Mouse (Mus musculus) E14TG2a.4 (cell line): ENCODE measurements around the gene Iqschfp.

Experiments used
- H3K27me3 ChIP-seq: 2 replicates; pipeline ENCODE4 v1.6.1; 2014; ENCODE audit warnings: low read length, control low read depth; ENCODE audit not compliant: insufficient read depth
- H3K36me3 ChIP-seq: 2 replicates; pipeline ENCODE4 v1.6.1; 2014; ENCODE audit warnings: low read length, control low read depth; ENCODE audit not compliant: insufficient read depth
- H3K4me1 ChIP-seq: replicated peaks from 2 replicates; pipeline ENCODE4 v1.6.1; 2014; ENCODE audit warnings: low read depth, low read length, control low read depth
- H3K4me3 ChIP-seq: replicated peaks from 2 replicates; pipeline ENCODE4 v1.5.1; 2014; ENCODE audit warnings: mild to moderate bottlenecking, low read length
- H3K9me3 ChIP-seq: 2 replicates; pipeline ENCODE4 v1.6.1; 2014; ENCODE audit warnings: low read length, control low read depth
- CTCF ChIP-seq: conservative IDR thresholded peaks from 2 replicates; pipeline ENCODE4 v1.5.1; 2014; ENCODE audit warnings: low read length
- NANOG ChIP-seq: IDR thresholded peaks from 2 replicates; pipeline ENCODE4 v1.6.1; 2014; ENCODE audit warnings: borderline replicate concordance, low read length, mixed read lengths
- POU5F1 ChIP-seq: IDR thresholded peaks from 2 replicates; pipeline ENCODE4 v1.6.1; 2014; ENCODE audit warnings: low read length, borderline replicate concordance

Iqschfp gene

DNA sequence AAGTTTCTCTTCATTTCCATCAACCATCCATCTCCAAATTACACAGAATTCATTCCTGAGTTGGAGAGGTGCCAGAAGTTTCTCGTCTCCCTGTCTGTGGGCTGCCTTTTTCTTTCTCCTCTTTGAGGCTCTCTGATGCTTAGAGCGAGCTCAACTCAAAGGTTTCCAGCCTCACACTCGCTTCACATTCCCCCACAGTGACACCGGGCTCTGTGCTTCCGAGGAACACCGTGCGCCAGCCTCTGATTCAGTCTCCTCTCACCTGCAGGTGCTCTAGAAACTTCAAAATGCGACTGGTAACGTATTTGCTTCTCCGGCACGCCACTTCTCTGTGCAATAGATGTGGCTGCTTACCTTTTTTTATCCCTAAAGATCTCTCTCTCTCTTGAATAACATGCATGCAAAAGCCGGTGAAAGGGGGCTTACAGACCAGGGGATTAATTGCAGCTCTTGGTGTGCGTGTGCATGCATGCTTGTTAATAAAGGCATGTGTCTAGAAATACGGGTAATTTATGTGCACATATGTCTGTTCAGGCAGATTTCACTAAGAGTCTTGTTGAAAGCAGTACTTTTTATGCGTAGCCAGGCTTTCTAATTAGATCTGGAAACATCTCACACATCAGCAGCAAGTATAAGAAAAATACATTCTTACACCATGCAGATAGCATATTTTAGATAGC is at the start of gene Iqschfp, which contains the start of gene Iqcj:
Gene Iqschfp (plus strand): TSS at position 207 of the 680 bp plus-strand sequence.
Gene Iqcj (plus strand): TSS at position 195 of the 680 bp plus-strand sequence.
- TF ChIP-seq NANOG (no peak), POU5F1 (no peak), CTCF (no peak)
- H3K4me3 ChIP-seq: no peak within 1 kb of the TSS
- no peaks in the 10 kb centered on the region for H3K36me3 ChIP-seq
- H3K4me1 ChIP-seq: no peaks in the 10 kb centered on the region
- no peaks in the 10 kb centered on the region for H3K27me3 ChIP-seq
- no peaks in the 10 kb centered on the region for H3K9me3 ChIP-seq

DNA sequence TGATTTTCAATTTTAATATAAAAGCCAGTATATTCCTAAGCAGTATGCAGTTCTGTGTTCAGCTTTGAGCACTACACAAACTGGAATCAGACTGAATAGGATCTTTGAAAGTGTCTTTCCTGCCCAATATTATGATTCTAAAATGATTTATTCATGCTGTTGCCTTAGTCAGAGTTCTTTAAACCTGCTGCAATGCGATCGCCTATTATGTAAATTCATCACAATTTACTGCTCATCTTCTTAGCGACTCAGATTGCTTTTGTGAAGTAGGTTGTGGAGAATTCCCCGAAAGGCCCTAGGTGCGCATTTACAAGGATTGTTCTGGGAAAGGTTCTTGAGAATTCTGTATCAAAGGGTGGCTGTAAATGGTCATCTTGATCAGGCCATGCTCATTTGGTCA is 39.6 kb upstream of the Iqschfp start:
- no peaks in the 10 kb centered on the region for H3K27me3 ChIP-seq
- H3K4me3 ChIP-seq: no peak overlapping the region
- no peaks in the 10 kb centered on the region for H3K9me3 ChIP-seq
- no peaks in the 10 kb centered on the region for H3K36me3 ChIP-seq
- TF ChIP-seq CTCF (no peak), POU5F1 (no peak)
- no peaks in the 10 kb centered on the region for H3K4me1 ChIP-seq

DNA sequence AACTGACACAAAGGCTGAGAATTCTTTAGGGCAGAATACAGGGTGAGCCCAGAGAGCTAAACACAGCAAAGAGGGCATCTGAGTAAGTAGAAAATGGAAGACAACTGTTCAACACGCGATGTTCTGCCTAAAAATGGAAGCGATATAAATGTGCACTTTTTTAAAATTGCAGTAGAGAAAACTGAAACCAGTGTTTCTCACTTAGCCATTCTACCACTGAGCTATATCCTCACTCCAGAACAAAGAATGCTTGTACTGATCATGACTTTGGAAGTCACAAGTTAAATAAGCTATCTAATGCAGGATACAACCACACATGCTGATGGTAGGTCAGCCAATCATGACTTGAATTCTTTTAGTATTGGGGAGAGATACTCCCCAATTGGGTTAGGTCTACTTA is 30.5 kb upstream of the Iqschfp start:
- Histone ChIP-seq H3K36me3 (no peaks in the 10 kb centered on the region), H3K27me3 (no peaks in the 10 kb centered on the region), H3K9me3 (no peaks in the 10 kb centered on the region), H3K4me3 (no peak overlapping the region), H3K4me1 (no peaks in the 10 kb centered on the region)
- TF ChIP-seq POU5F1 (no peak), NANOG (no peak), CTCF (no peak)

DNA sequence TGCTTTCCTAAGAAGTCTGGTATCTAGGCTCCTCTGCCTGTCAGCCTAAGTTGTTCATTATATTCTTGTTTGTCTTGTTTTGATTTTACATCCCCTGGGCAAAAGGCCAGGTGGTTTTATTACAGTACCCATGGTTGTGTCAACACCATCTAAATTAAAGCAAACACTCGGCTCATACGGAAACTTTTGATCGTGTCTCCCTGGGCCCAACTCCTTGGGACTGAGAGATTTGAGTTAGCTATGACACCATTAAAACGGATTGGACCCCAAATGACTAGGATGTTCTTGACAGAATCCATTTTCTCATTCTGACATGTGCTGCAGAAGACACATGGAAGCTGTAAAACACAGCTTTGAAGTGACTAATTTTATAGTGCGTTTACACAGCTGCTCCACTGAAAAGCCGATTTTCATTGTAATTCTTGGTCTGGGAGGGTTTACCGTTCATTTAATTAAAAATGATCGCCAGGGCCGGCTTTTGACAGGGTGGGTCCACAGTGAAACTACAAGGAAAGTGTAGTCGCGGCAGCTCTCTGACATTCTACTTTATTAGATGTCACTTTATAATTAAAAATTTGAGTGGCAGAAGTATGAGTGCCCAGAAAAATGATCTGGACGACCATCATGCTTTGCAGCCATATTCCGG is 24.5 kb upstream of the Iqschfp start:
- TF ChIP-seq POU5F1 (no peak), NANOG (no peak), CTCF (no peak)
- H3K36me3 ChIP-seq: no peaks in the 10 kb centered on the region

DNA sequence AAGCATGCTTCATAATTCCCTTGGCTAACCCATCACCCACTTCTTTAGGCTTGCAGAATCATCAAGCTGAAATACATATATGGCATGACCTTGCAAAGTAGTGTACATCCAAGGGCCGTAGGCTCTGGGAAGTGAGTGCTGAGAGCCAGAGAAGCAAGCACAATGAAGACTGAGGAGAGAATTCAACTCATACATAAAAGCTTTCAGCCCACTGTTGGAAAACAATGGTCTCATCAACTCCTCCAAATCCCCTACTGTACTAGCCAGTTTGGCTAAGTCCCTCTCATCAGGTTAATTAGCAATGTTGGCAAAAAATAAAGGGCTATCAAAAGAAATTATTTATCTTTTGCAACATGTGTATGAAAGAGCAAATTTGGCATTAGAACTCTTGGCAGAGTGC is 22.6 kb upstream of the Iqschfp start:
- Histone ChIP-seq H3K4me3 (no peak overlapping the region), H3K36me3 (no peaks in the 10 kb centered on the region), H3K9me3 (no peaks in the 10 kb centered on the region), H3K27me3 (no peaks in the 10 kb centered on the region), H3K4me1 (no peaks in the 10 kb centered on the region)
- TF ChIP-seq CTCF (no peak), POU5F1 (no peak), NANOG (no peak)

More for the DNA sequence above, 24.5 kb upstream of the Iqschfp start:
- Histone ChIP-seq H3K9me3 (no peaks in the 10 kb centered on the region), H3K4me3 (no peak overlapping the region), H3K4me1 (no peaks in the 10 kb centered on the region), H3K27me3 (no peaks in the 10 kb centered on the region)

DNA sequence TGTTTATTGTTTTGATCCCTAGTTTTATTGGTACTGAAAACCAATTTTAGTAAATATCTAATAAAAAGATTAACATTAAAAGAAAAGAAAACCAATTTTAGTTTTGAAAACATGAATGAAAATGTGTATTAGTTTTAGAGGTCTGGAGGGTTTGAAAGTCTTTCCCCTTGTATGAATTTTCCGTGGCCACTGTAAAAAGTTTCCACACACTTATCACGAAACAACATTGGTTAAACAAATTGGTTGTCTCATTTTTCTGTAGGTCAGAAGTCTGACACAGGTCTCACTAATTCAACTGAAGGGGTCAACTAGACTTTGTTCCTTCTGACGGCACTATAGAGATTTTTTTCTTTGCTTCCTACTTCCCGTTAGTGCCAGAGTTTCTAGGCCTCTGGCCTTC is 14.8 kb upstream of the Iqschfp start:
- Histone ChIP-seq H3K4me3 (no peak overlapping the region), H3K9me3 (no peaks in the 10 kb centered on the region), H3K4me1 (no peaks in the 10 kb centered on the region), H3K27me3 (no peaks in the 10 kb centered on the region), H3K36me3 (no peaks in the 10 kb centered on the region)
- TF ChIP-seq POU5F1: no peak

DNA sequence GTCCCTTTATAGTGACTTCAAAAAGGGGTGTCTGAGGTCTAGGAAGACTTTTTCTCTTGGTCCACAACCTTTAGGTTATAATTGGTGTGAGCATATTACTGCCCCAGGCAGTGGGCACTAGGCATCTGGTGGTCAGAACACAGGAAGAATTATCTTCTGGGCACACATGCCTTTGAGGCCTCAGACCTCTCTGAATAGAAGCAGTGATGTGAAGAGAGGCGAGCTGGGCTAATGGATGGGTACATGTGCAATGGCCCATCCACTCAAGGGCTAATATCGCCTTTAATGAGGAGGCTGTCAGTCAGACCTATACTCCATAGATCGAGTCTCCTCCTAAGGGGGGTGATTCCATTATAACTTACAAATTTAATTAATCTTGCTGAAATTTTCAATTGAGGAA is 7.7 kb upstream of the Iqschfp start:
- H3K36me3 ChIP-seq: no peaks in the 10 kb centered on the region
- TF ChIP-seq CTCF (no peak), NANOG (no peak), POU5F1 (no peak)
- no peak overlapping the region for H3K4me3 ChIP-seq
- no peaks in the 10 kb centered on the region for H3K4me1 ChIP-seq
- H3K9me3 ChIP-seq: no peaks in the 10 kb centered on the region
- no peaks in the 10 kb centered on the region for H3K27me3 ChIP-seq

DNA sequence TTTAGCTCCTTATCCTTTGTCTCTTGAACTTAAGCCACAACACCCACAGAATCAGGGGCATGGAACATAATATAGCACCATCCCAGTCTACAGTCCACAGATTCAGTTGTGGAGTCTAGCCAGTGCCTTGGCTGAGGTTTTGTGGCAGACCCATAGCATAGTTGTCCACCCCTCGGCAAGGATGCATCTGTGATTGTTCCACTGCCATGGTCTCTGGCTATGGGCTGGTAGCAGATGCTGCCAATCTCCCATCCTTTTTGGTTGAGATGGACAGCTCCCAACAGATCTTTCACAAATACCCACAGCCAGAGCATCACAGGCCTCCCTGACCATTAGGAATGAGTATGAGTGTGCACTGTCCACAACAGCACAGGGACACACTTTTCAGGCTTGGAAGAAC is 5.9 kb upstream of the Iqschfp start:
- no peaks in the 10 kb centered on the region for H3K27me3 ChIP-seq
- TF ChIP-seq POU5F1 (no peak), NANOG (no peak), CTCF (no peak)
- no peak overlapping the region for H3K4me3 ChIP-seq
- H3K9me3 ChIP-seq: no peaks in the 10 kb centered on the region
- no peaks in the 10 kb centered on the region for H3K4me1 ChIP-seq
- H3K36me3 ChIP-seq: no peaks in the 10 kb centered on the region

DNA sequence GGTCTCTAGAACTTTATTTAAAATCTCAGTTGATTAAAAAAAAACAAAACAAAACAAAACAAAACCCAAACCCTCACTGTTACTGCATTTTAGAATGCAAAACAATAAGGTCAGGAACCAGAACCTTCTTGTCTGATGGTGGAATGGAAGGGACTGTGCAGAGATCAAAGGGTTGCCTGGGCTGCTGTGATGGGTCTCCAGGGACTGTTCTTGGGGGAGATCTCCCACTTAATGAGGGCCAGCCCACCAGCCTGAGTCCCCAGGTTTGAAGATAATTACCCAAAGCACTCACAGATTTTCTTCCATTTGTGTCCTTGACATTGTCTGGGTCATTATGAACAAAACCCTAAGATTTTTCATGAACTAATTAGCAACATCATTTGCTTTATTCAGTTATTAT is 4.8 kb upstream of the Iqschfp start:
- H3K4me3 ChIP-seq: no peak overlapping the region
- TF ChIP-seq CTCF (no peak), POU5F1 (no peak), NANOG (no peak)
- H3K27me3 ChIP-seq: no peaks in the 10 kb centered on the region
- no peaks in the 10 kb centered on the region for H3K36me3 ChIP-seq
- H3K4me1 ChIP-seq: no peaks in the 10 kb centered on the region
- H3K9me3 ChIP-seq: no peaks in the 10 kb centered on the region
